Mouse (Mus musculus) kidney, embryonic 16.5 days (tissue): ENCODE measurements around the gene Sec14l1. TPM values are rescaled to one million over a fixed set of nuclear protein-coding genes. Genes with fewer than 3 reads are reported as not detected.
"Not testable (repeated sequence)": the region's sequence is repeated elsewhere in the genome, so short reads cannot be mapped to it uniquely, and the experiment has no call there.

Experiments used
- ATAC-seq: fragments of 200-750 bp; cut with Nextera tagmentation; 2 replicates; pipeline ENCODE4 v1.8.0; 2017; ENCODE audit warnings: moderate TSS enrichment; ENCODE audit not compliant: low FRiP score, low TSS enrichment
- H3K27ac ChIP-seq: fragments of 300-500 bp; sonication (generic); 2 replicates; pipeline ENCODE4 v1.5.1; 2014; ENCODE audit warnings: low read length
- H3K27me3 ChIP-seq: fragments of 300-500 bp; sonication (generic); 2 replicates; pipeline ENCODE4 v1.6.1; 2014; ENCODE audit warnings: low read length, control low read depth, mixed read lengths; ENCODE audit not compliant: insufficient read depth
- H3K36me3 ChIP-seq: fragments of 300-500 bp; sonication (generic); 2 replicates; pipeline ENCODE4 v1.6.1; 2014; ENCODE audit warnings: low read length, control low read depth, mixed read lengths; ENCODE audit not compliant: insufficient read depth
- H3K4me1 ChIP-seq: fragments of 300-500 bp; sonication (generic); 2 replicates; pipeline ENCODE4 v1.6.1; 2014; ENCODE audit warnings: low read length, control low read depth, mixed read lengths; ENCODE audit not compliant: insufficient read depth
- H3K4me2 ChIP-seq: fragments of 300-500 bp; sonication (generic); replicated peaks from 2 replicates; pipeline ENCODE4 v1.6.1; 2014; ENCODE audit warnings: low read depth, low read length
- H3K4me3 ChIP-seq: fragments of 300-500 bp; sonication (generic); 2 replicates; pipeline ENCODE4 v1.5.1; 2014; ENCODE audit warnings: mild to moderate bottlenecking, low read length
- H3K9ac ChIP-seq: fragments of 300-500 bp; sonication (generic); replicated peaks from 2 replicates; pipeline ENCODE4 v1.6.1; 2014; ENCODE audit warnings: low read length
- H3K9me3 ChIP-seq: fragments of 300-500 bp; sonication (generic); 2 replicates; pipeline ENCODE4 v1.6.1; 2016; ENCODE audit warnings: low read length, control low read depth
- WGBS: fragments of 180-500 bp; shearing (Covaris S2); extraction: QIAGEN DNeasy Blood & Tissue Kit; methylation state at CpG from one replicate; pipeline ENCODE4 v1.1.7; 2014; 5-methylcytosine and 5-hydroxymethylcytosine counted together
- polyA plus RNA-seq: library from polyadenylated mRNA; unstranded; fragments of >200 nt; fragmentation: Nextera tagmentation; extraction: Ambion mirVana; gene quantifications from 2 replicates; pipeline ENCODE4 v1.2.1, GENCODE M21; 2015

Sec14l1 gene
- polyA plus RNA-seq, 1 experiment from 2014 or later, result 92.9 TPM

DNA sequence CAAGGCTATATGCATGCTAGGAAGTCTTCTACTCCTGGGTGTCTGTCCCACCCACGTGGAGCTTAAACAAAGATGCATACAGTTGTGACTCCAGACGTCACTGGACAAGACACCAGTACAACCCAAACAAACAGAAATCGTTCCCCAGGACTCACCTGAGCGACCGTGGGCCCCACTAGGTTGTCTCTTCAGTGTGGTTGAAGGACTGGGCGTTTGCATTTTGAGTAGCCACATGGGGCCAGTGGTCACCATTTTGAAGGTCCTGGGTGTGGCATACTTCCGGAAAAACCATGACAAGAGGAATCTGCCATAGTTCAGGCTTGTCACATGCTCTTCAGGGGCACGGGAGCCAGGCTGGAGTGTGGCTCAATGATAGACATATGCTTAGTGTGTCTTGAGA lies 37.1 kb upstream of the Sec14l1 start:
- Histone ChIP-seq H3K27me3 (no peaks in the 10 kb centered on the region), H3K4me3 (peak overlapping the region; percentile 61), H3K9ac (peak overlapping the region; percentile 77), H3K27ac (no peak overlapping the region), H3K36me3 (peaks cover 32% of the 10 kb centered on the region), H3K4me2 (peak overlapping the region; percentile 93), H3K9me3 (no peaks in the 10 kb centered on the region), H3K4me1 (peaks cover 40% of the 10 kb centered on the region)
- ATAC-seq, result no peak
- 75% methylated on average over 8 of the region's 8 CpGs for WGBS

DNA sequence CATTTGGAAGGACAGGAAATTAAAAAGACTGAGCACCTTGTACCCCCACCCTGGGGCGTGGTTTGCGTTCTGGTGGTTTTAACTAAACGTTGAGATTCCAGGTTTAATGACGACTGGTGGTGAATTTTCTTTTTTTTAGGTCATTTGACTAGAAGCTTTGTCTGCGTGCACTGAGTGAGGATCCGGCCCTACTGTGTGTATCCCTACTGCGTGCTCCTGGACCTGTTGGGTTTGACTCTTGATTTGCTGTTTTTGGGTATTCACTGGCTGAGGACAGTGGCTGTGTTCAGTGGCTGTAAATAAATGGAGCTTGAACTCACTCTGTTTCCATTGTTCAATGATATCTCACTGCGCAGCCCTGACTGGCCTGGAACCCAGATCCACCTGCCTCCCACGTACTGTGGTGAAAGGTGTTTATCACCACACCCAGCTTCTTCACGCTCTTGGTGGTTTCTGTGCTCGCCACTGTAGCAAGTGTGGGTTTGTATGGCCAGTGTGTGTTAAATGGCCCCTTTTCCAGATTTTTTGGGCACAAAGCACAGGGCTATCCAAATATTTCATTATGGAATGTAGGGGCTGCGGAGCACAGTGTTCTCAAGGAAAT lies 36.2 kb upstream of the Sec14l1 start:
- no peak overlapping the region for H3K9ac ChIP-seq
- 87% methylated on average over 12 of the region's 12 CpGs for WGBS
- H3K27me3 ChIP-seq, result no peaks in the 10 kb centered on the region
- ATAC-seq, result no peak
- H3K9me3 ChIP-seq, result no peaks in the 10 kb centered on the region
- H3K4me3 ChIP-seq, result no peak overlapping the region
- H3K36me3 ChIP-seq, result peaks cover 32% of the 10 kb centered on the region
- H3K4me1 ChIP-seq, result peaks cover 46% of the 10 kb centered on the region
- no peak overlapping the region for H3K27ac ChIP-seq
- H3K4me2 ChIP-seq, result no peak overlapping the region

DNA sequence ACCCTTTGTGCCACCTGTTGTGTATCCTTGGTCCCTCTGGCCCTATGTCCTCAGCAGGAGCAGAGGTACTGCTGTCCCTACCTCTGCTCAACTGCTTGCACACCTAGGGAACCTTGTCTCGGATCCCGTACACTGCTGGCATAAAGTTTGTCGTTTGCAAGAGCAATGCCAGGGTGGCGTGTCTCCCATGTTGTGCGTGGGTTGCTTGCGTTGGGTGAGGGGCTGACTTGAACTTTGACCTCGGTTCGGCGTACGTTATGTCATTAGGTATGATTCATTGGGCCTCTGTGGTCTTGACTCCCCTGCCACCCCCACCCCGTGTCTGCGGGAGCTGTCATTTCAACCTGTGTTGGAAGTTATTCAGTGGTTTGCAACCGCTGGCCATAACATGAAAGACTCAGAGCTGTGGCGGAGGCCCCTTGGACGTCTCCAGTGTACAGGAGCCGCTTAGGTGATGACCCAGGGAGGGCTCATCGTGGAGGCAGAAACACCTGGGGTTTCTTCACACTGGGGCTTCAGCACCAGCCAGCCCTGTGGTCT lies 35.2 kb upstream of the Sec14l1 start:
- no peaks in the 10 kb centered on the region for H3K27me3 ChIP-seq
- no peak overlapping the region for H3K4me3 ChIP-seq
- no peaks in the 10 kb centered on the region for H3K9me3 ChIP-seq
- peaks cover 46% of the 10 kb centered on the region for H3K4me1 ChIP-seq
- no peak overlapping the region for H3K4me2 ChIP-seq
- H3K36me3 ChIP-seq, result peaks cover 32% of the 10 kb centered on the region
- H3K9ac ChIP-seq, result no peak overlapping the region
- ATAC-seq, result no peak
- no peak overlapping the region for H3K27ac ChIP-seq
- 79% methylated on average over 17 of the region's 17 CpGs for WGBS

DNA sequence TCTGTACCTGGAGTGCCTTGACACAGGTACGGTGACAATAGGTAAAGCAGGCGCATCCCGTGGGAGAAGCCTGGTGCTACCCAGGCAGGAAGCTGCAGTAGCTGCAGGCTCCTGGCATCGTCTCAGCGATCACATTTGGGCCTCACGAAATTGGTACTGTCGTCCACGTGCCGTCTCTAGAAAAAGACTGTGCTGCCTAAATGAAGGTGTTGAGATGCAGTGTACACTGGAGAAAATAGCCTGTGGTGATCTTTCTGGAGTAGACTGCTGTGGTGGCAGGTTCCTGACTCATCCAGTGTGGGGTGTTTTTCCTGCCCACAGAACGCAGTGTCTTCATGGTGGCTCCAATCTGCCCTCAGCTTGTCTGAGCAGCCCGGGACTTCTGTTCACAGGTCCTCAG lies 34.8 kb upstream of the Sec14l1 start:
- no peak for ATAC-seq
- H3K4me3 ChIP-seq, result no peak overlapping the region
- WGBS, result 91% methylated on average over 11 of the region's 11 CpGs
- H3K4me2 ChIP-seq, result no peak overlapping the region
- H3K9me3 ChIP-seq, result no peaks in the 10 kb centered on the region
- no peak overlapping the region for H3K9ac ChIP-seq
- H3K4me1 ChIP-seq, result peaks cover 46% of the 10 kb centered on the region
- H3K27ac ChIP-seq, result no peak overlapping the region
- no peaks in the 10 kb centered on the region for H3K27me3 ChIP-seq
- peaks cover 32% of the 10 kb centered on the region for H3K36me3 ChIP-seq

DNA sequence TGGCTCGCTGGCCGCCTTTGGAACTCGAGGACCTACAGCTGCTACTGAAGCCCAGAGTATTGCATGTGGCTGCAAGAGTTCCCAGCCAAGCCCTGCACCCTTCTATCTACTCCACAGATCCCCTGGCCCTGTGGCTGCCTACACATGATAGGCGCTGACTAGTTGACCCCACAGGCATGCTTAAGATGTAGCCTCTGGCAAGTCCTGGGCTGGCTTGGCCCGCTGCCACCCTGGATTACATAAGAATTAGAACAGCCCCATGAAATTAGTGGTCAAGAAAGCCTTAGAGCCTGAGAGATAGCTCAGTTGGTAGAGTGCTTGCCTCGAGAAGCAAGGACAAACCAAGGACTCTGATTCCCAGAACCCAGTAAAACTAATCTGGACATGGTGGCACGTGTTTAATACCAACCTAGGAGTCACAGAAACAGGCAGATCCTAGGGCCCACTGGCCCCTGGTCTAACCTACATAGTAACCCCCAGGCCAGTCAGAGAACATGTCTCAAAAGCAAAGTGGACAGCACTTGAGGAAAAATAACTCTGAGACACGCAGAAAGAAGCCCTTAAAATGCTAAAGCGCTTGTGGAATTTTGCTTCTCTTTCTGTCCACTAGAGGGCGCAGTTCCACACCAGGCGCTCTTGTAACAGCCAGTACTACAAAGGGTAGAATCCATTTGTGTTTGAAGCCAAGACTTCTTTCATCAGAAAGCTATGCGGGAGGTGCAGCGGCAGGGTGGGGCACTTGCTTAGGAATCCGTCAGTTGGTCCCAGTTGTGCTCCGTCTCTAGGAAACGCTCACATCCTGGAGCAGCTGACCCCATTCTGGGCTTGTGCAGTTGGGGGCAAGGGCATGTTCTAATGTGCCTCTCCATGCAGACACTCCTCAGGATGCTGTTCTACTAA lies 33.6 kb upstream of the Sec14l1 start:
- H3K4me2 ChIP-seq, result no peak overlapping the region
- 26% methylated on average over 16 of the region's 16 CpGs for WGBS

DNA sequence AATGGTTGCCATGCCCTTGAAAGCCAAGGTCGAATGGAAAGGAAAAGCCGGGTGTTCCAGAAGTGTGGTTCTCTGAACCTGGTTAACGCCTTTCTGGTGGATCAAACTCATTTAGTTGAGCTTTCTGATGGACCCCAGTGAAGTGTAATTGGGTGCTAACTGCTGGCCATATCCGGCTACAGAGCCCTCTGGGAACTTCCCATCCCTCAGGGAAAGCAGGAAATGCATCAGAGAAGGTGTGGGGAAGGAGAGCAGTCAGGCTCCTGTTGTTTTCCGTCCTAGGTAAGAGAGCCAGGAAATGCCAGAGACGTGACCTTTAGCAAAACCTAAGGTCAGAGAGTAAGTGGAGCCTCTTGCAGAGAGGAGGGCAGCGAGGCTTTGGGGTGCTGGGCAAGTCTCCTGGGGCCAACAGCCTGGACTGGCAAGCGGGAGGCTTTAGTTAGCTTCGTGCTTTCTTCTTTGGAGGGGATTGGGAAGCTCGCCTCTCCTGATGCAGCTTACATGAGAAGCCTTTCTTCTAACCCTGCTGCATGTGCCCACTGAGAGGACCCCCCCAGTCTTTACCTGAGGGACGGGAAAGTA lies 32.5 kb upstream of the Sec14l1 start:
- no peaks in the 10 kb centered on the region for H3K27me3 ChIP-seq
- peak overlapping the region; percentile 82 for H3K27ac ChIP-seq
- peaks cover 32% of the 10 kb centered on the region for H3K36me3 ChIP-seq
- peak overlapping the region; percentile 41; the same call in 1 of the 2 replicates for H3K9ac ChIP-seq
- no peak overlapping the region for H3K4me3 ChIP-seq
- ATAC-seq, result no peak
- no peak overlapping the region for H3K4me2 ChIP-seq
- WGBS, result 51% methylated on average over 11 of the region's 11 CpGs
- H3K9me3 ChIP-seq, result no peaks in the 10 kb centered on the region
- H3K4me1 ChIP-seq, result peaks cover 38% of the 10 kb centered on the region

More for the DNA sequence above, 33.6 kb upstream of the Sec14l1 start:
- Histone ChIP-seq H3K4me1 (peaks cover 42% of the 10 kb centered on the region), H3K4me3 (no peak overlapping the region), H3K27ac (peak overlapping the region; percentile 82), H3K27me3 (no peaks in the 10 kb centered on the region), H3K36me3 (peaks cover 32% of the 10 kb centered on the region), H3K9ac (peak overlapping the region; percentile 41), H3K9me3 (no peaks in the 10 kb centered on the region)
- ATAC-seq, result peak; percentile 73

DNA sequence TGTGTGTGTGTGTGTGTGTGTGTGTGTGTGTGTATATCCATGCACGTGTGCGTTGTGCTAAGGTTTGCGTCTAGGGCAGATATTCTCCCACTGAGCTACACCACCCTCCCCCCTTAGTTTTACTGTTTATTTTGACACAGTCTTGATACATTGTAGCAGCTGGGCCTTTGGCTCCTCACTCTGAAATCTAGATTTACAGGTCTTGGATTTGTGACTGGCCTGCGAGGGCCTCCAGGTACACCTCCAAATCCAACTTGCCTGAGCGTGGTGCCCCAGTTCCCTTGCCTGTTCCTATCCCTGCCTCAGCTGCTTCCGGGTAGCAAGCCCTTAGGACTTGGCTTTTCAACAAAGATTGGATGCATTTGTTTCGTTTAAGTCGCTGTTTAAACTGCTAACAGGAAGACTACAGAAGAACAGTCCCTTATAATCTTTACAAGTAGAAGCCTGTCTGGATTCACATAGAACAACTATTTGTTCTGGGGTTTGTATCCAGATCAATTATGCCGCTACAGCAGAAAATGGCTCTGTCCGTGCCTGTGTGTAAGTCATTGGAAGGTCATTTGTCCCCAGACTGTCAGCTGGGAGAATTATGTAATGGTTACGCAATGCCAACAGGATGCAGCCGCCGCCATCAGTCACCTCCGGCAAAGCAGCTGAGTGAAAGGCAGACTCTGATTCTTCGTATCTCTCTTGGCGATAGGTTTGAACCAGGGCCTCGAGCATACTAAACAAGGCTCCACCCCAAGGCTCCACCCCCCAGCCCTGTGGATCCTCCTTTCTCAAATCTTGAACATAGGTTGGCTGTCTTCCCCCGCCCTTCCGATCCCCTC lies 31.7 kb upstream of the Sec14l1 start:
- Histone ChIP-seq H3K4me1 (peaks cover 31% of the 10 kb centered on the region), H3K4me2 (no peak overlapping the region), H3K9ac (no peak overlapping the region), H3K9me3 (no peaks in the 10 kb centered on the region), H3K27me3 (no peaks in the 10 kb centered on the region), H3K4me3 (no peak overlapping the region), H3K36me3 (peaks cover 29% of the 10 kb centered on the region), H3K27ac (peak overlapping the region; percentile 82)
- ATAC-seq, result no peak
- WGBS, result 76% methylated on average over 19 of the region's 19 CpGs

DNA sequence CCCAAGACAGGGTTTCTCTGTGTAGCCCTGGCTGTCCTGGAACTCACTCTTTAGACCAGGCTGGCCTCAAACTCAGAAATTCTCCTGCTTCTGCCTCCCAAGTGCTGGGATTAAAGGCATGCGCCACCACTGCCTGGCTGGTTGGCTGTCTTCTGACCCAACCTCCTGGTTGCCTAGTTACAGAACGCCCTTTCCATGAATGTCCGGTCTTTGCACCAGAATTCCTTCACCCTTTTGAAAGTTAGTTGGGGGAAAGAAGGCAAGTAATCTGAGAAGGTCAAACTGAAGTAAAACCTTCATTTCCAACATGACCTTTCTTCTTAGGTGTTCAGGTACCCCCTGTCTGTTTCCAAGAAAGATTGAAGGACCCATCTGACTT lies 31.1 kb upstream of the Sec14l1 start:
- H3K4me3 ChIP-seq, H3K27me3 ChIP-seq, ATAC-seq, H3K9me3 ChIP-seq, H3K27ac ChIP-seq, H3K4me2 ChIP-seq, H3K9ac ChIP-seq: not testable (repeated sequence)
- 89% methylated on average over 3 of the region's 3 CpGs for WGBS
- Histone ChIP-seq H3K4me1 (peaks cover 30% of the 10 kb centered on the region), H3K36me3 (peaks cover 23% of the 10 kb centered on the region)

DNA sequence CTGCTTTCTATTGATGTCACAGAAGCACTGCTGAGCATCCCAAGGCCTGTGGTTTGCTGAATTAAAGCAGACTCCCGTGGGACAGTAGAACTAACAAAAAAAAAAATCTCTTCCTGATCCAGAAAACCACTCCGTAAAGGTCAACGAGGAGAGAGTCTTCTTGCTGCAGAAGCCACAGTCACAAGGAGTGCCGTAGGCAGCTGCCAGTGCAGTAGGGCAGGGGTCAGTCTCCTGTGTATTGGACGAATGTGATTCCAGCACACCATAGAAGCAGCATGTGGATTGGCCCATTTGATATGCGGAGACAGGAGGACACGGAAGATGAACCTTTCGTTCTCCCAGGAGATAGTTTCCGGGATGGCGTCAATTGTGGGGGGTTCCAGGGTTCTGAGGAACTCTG lies 28.8 kb upstream of the Sec14l1 start:
- H3K27ac ChIP-seq, result no peak overlapping the region
- H3K4me2 ChIP-seq, result no peak overlapping the region
- no peak for ATAC-seq
- H3K4me1 ChIP-seq, result peaks cover 24% of the 10 kb centered on the region
- no peak overlapping the region for H3K9ac ChIP-seq
- no peaks in the 10 kb centered on the region for H3K36me3 ChIP-seq
- no peak overlapping the region for H3K4me3 ChIP-seq
- 81% methylated on average over 10 of the region's 10 CpGs for WGBS
- no peaks in the 10 kb centered on the region for H3K9me3 ChIP-seq
- no peaks in the 10 kb centered on the region for H3K27me3 ChIP-seq
